Mouse (Mus musculus) stomach, postnatal 0 days (tissue): ENCODE data around the gene C8g. TPM values are rescaled to one million over a fixed set of nuclear protein-coding genes. Genes with fewer than 3 reads are reported as not detected.

Experiments used
- ATAC-seq: fragments of 200-750 bp; cut with Nextera tagmentation; 2 replicates; pipeline ENCODE4 v1.8.0; 2017; ENCODE audit not compliant: low FRiP score, low TSS enrichment
- DNase-seq: peaks from one replicate; pipeline ENCODE4 v3.0.0-alpha.2; 2016; ENCODE audit warnings: low spot score
- H3K27ac ChIP-seq: fragments of 300-500 bp; sonication (generic); replicated peaks from 2 replicates; pipeline ENCODE4 v1.5.1; 2014; ENCODE audit warnings: mild to moderate bottlenecking, control low read depth
- H3K27me3 ChIP-seq: fragments of 300-500 bp; sonication (generic); 2 replicates; pipeline ENCODE4 v1.6.1; 2014; ENCODE audit warnings: low read length; ENCODE audit not compliant: control insufficient read depth, insufficient read depth
- H3K36me3 ChIP-seq: fragments of 300-500 bp; sonication (generic); 2 replicates; pipeline ENCODE4 v1.6.1; 2014; ENCODE audit warnings: low read length, mixed read lengths; ENCODE audit not compliant: control insufficient read depth, insufficient read depth
- H3K4me1 ChIP-seq: fragments of 300-500 bp; sonication (generic); replicated peaks from 2 replicates; pipeline ENCODE4 v1.6.1; 2014; ENCODE audit warnings: antibody characterized with exemption; ENCODE audit not compliant: control insufficient read depth, insufficient read depth
- H3K4me2 ChIP-seq: fragments of 300-500 bp; sonication (generic); replicated peaks from 2 replicates; pipeline ENCODE4 v1.6.1; 2014; ENCODE audit warnings: low read depth, mild to moderate bottlenecking, control low read depth, moderate library complexity
- H3K4me3 ChIP-seq: fragments of 300-500 bp; sonication (generic); 2 replicates; pipeline ENCODE4 v1.5.1; 2014; ENCODE audit warnings: low read depth, low read length, control low read depth
- H3K9ac ChIP-seq: fragments of 300-500 bp; sonication (generic); 2 replicates; pipeline ENCODE4 v1.6.1; 2014; ENCODE audit warnings: mild to moderate bottlenecking, low read length, control low read depth, mixed read lengths
- H3K9me3 ChIP-seq: fragments of 300-500 bp; sonication (generic); 2 replicates; pipeline ENCODE4 v1.6.1; 2016; ENCODE audit warnings: low read length; ENCODE audit not compliant: control insufficient read depth
- CTCF ChIP-seq: IDR thresholded peaks from 2 replicates; pipeline ENCODE4 v1.5.1; 2016; ENCODE audit warnings: antibody characterized with exemption, low read depth, mild to moderate bottlenecking, moderate library complexity
- EP300 ChIP-seq: optimal IDR thresholded peaks from 2 replicates; pipeline ENCODE3; 2016; ENCODE audit warnings: antibody characterized with exemption
- WGBS: fragments of 180-500 bp; shearing (Covaris S2); extraction: QIAGEN DNeasy Blood & Tissue Kit; methylation state at CpG from one replicate; pipeline ENCODE4 v1.1.7; 2014; 5-methylcytosine and 5-hydroxymethylcytosine counted together
- polyA plus RNA-seq: library from polyadenylated mRNA; unstranded; fragments of >200 nt; fragmentation: Nextera tagmentation; extraction: Ambion mirVana; gene quantifications from 2 replicates; pipeline ENCODE4 v1.2.1, GENCODE M21; 2015

C8g gene
- polyA plus RNA-seq, 1 experiment from 2014 or later = 2.8 TPM

DNA sequence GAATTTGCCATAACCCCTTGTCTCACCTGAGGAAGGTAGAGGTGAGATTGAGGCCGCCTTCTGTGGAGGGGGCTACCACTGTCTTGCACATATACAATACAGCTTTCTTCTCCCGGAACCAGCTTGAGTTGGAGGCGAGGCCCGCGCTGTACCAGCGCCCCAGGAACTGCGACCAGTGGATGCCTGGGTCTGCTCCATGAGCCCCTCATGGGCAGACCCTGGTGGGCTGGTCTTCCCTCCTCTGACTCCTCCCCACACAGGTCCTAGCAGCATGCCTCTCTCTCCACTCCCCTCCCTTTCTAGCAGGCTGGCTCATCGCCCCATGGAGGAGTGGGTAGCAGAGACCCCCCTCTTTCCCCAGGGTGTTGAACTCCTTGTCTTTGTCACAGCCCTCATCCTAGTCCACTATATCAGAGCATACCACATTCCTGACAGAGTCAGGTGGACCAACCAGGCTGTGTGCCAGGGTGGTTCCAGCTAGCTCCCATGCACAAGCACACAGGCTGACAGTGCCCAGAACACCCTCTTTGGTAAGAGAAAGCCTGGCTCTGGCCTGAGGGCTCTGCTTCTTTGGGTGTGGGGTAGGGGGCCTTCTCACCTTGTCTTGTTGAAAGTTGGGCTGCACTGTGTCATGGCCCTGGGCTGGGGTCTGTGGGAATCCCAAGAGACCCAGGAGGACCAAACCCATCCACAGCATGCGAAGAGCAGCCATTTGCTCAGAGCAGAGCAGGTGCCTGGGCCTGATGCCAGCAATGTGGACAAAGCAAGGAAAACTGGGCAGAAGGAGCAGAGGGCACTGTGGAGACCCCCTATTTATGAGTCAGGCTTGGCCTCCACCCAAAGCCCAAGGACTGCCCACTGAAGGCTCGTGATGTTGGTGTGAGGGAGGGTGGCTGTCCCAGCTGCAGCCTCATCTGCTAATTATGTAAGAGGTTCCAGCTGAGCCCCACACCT lies 32.3 kb downstream of the C8g start:
- H3K4me2 ChIP-seq = no peak overlapping the region
- DNase-seq (no peak), ATAC-seq (peak; percentile 20; the same call in 1 of the 2 replicates)

DNA sequence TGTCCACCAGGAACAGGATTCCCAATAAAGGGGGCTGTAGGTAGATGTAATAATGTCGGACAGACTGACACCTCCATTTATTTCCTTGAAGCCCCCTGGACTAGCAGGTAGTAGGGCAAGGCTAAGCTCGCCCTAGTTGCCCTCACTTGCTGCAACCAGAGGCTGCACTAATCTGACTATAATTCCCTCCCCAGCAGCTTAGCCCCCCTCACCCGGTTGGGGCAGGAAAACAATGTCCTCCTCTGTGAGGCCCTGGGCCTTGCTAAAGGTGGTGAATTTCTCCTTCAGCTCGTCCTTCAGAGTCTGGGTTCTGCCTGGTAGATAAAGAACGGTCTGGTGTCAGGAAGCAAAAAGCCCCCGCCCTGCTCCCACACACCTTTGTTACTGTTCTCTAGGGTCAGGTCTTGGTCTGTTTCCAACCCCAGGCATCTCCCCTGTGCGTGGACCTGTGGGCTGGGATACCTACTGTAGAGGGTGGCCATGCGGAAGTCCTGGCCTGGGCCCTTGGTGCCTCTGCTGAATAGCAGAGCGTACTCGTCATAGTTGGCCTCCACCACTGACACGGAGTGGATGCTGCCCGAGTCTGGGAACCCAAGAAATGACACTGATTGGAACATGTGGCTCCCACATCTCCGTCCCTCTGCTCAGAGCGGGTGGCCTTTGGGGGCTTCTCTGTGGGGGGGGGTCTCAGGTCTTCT lies 33.8 kb downstream of the C8g start:
- Histone ChIP-seq H3K27ac (no peak overlapping the region), H3K4me2 (no peak overlapping the region), H3K9me3 (no peaks in the 10 kb centered on the region), H3K27me3 (no peaks in the 10 kb centered on the region), H3K36me3 (no peaks in the 10 kb centered on the region), H3K9ac (no peak overlapping the region), H3K4me3 (no peak overlapping the region), H3K4me1 (no peaks in the 10 kb centered on the region)
- no peak for ATAC-seq
- no peak for DNase-seq
- no peak for TF ChIP-seq EP300
- 64% methylated on average over 14 of the region's 14 CpGs for WGBS

More for the DNA sequence above, 32.3 kb downstream of the C8g start:
- H3K4me1 ChIP-seq = no peaks in the 10 kb centered on the region
- no peaks in the 10 kb centered on the region for H3K27me3 ChIP-seq
- H3K36me3 ChIP-seq = no peaks in the 10 kb centered on the region
- no peak overlapping the region for H3K9ac ChIP-seq
- no peaks in the 10 kb centered on the region for H3K9me3 ChIP-seq
- H3K4me3 ChIP-seq = no peak overlapping the region
- WGBS = 68% methylated on average over 10 of the region's 10 CpGs
- TF ChIP-seq EP300 = no peak
- no peak for TF ChIP-seq CTCF
- 0 out of 2 replicates have a peak overlapping the region, but pooled peaks have one; percentile 18 for H3K27ac ChIP-seq

DNA sequence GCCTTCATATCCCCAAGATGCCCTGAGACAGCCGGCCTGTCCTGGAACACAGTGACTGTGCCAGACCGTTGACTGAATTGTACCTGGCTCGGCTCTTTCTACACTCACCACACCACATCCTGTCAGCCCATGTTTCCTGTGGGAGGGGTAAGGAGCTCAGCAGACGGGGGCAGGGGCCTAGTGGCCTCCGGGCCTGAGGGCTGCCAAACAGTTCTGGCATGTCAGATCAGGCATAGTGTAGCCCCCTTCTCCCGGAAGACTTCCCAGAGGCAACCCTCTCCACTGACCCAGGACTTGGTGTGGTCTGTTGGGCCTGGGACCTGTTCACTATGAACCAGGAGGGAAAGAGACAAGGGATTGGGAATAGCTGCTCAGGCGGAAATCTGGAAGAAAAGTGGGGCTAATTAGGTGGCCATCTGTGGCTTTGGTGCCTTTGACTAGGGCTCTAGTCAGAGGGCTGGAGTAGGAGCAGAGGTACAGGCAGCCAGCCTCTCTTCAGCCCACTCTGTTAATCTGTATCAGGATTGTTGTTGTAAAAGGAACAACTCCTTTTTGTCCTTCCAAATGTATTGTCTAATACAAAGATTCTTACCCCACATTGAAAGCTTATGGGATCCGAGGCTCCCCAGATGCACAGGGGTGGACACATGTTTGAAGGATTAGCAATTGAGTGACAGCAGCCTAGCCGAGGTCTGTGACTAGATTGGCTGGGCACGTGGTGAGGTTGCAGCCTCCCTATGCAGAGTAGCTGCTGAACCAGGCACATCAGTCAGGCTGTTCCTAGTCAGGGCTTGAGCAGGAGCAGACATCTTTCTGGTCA lies 35.5 kb downstream of the C8g start:
- H3K9me3 ChIP-seq = no peaks in the 10 kb centered on the region
- no peak overlapping the region for H3K9ac ChIP-seq
- no peak for ATAC-seq
- H3K27ac ChIP-seq = no peak overlapping the region
- H3K27me3 ChIP-seq = no peaks in the 10 kb centered on the region
- TF ChIP-seq CTCF (no peak), EP300 (no peak)
- H3K36me3 ChIP-seq = no peaks in the 10 kb centered on the region
- 51% methylated on average over 10 of the region's 10 CpGs for WGBS
- H3K4me1 ChIP-seq = no peaks in the 10 kb centered on the region
- no peak for DNase-seq
- H3K4me2 ChIP-seq = no peak overlapping the region
- no peak overlapping the region for H3K4me3 ChIP-seq

DNA sequence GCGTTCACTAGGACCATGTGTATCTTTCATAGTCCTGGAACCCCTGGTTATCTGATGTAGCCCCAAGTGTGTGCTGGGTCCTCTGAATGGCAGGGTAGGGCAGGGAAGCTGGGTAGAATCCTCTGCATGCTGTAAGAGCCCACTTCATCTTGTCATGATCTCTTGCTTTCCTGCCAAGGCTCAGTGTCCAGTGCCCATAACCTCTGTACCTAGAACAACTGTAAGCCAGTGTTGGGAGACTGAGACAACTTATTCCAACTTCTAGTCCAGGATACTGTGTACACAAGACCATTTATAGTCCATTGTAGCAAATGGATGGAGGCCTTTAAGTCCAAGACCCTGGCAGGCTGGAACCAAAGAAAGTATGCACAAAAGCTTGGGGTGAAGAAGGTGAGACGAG lies 36.3 kb downstream of the C8g start:
- DNase-seq = no peak
- H3K36me3 ChIP-seq = no peaks in the 10 kb centered on the region
- 75% methylated on average over 2 of the region's 2 CpGs for WGBS
- no peak for ATAC-seq
- H3K27ac ChIP-seq = no peak overlapping the region
- no peaks in the 10 kb centered on the region for H3K4me1 ChIP-seq
- H3K27me3 ChIP-seq = no peaks in the 10 kb centered on the region
- H3K4me3 ChIP-seq = no peak overlapping the region
- H3K4me2 ChIP-seq = no peak overlapping the region
- TF ChIP-seq EP300 (no peak), CTCF (no peak)
- no peaks in the 10 kb centered on the region for H3K9me3 ChIP-seq
- H3K9ac ChIP-seq = no peak overlapping the region

DNA sequence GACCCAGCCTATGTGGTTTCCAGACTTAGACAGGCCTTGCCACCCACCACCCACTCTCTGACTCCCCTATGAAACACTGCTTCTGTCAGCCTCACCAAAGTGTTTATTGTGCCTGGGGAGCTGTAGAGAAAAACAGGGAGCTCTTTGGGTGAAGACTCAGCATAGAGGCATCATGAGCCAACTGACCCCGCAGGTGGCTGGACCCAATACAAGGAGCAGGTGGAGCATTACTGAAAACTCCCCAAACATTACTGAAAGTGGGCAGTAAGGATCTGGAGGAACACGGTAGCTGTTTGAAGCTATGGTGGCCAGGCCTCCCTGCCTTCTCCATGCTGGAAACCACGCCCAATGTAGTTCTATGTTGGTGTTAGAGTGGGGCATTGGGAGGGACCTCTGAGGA lies 37.9 kb downstream of the C8g start:
- no peaks in the 10 kb centered on the region for H3K9me3 ChIP-seq
- WGBS = 80% methylated on average over 3 of the region's 3 CpGs
- H3K36me3 ChIP-seq = no peaks in the 10 kb centered on the region
- no peak overlapping the region for H3K9ac ChIP-seq
- no peak for DNase-seq
- no peak for ATAC-seq
- no peak overlapping the region for H3K4me2 ChIP-seq
- no peak for TF ChIP-seq CTCF
- no peak for TF ChIP-seq EP300
- H3K4me1 ChIP-seq = peaks cover 9% of the 10 kb centered on the region
- no peak overlapping the region for H3K27ac ChIP-seq
- H3K4me3 ChIP-seq = no peak overlapping the region
- H3K27me3 ChIP-seq = no peaks in the 10 kb centered on the region
